Mouse (Mus musculus) embryo, embryonic 9.5 days (tissue): Measurements from ENCODE around the gene Cfap61.
"Not testable (repeated sequence)": the region's sequence is repeated elsewhere in the genome, so short reads cannot be mapped to it uniquely, and the experiment has no call there.

Experiments used
- DNase-seq: peaks from one replicate; pipeline ENCODE4 v3.0.0-alpha.2; 2017; ENCODE audit errors: extremely low spot score

Gene Cfap61

DNA sequence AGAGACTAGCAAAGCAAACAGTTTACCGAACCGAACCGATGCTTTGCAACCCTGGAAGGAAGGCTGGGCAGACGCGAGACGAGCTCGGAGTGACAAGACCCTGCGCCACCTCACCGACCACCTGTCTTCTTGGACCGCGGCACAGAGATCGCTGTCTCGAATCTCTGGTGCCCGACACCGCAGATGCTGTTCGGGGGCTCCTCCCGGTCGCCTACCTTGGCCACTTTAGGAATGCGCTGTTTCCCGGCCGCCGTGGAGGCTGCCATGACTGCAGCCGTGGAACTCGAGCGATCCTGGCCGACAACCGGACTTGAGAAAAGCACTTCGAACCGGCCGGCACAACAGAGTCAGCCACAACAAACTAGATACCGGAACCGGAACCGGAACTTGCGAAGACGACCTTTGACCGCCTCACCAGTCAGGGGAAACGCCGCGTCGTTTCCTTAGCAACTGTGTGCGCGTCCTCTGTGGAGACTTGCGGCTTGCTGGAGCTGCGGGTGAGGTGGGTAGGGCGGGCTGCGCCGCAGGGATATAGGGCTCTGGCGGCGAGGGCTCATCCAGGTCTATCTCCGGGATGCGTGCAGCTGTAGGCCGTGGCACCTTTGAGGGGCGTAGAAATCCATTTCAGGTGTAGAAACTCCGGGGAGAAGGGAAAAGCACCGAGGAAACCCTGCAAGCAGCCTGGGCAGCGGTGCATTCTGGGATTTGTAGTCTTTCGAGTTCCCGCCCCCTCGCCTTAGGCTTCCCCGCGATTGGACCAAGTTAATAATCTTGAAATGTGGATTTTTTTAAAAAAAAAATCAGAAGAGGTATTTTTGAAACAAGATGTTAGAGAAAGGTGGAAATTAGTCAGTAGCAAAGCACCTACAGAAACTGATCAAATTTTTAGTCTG is at the start of gene Cfap61, which contains the start of gene Crnkl1:
Cfap61 (plus strand) TSS at position 446 of the 893 bp plus-strand sequence.
Crnkl1 (minus strand) TSS at position 676 of the 893 bp plus-strand sequence.
- peak; percentile 93 for DNase-seq

- no peak for DNase-seq
Observed at GRCm38 (mm10) chr2:145884913-145885785, 49.4 kb upstream of the Cfap61 start.

DNA sequence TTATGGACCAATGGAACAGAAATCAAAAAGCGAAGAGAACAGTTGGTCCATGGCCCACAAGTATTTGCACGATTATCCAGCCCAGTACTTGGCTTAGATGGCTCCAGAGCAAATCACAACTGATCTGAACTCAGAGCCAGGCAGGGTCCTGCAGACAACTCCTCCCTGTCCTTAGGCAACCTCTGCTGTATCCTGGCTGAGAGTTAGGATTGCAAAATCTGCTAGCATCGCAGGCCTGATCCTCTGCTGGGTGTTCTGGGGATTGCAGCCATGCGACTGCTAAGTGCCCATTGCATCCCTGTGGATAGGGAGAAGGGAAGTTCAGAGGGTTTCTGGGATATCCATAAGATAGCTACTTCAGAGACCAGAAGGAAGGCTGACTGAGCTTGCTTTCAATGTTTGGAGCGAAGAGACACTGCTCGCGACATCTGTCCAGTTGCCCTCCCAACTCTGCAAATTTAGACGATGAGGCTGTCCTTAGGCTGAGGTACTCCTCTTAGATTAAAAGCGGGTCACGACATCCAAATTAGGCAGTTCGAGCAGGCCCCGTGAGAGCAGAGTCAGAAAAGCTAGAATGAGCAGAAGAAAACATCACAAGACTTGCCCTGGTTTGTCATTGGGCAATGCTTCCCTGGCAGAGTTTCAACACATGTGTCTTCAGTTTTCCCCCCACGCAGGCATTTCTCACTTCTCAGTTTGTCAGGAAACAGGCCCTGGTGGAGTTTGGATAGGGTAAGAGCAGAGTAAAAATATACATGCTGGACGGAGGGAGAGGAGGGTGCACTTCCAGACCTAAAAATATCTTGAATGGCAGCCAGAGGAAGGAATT is 46.4 kb upstream of the Cfap61 start:
- DNase-seq = no peak

GRCm38 (mm10) chr2:145888766-145889480 is 45.7 kb upstream of the Cfap61 start:
- DNase-seq = no peak

GRCm38 (mm10) chr2:145890571-145890970 is 44.0 kb upstream of the Cfap61 start:
- no peak for DNase-seq

GRCm38 (mm10) chr2:145893756-145894155 is 40.8 kb upstream of the Cfap61 start:
- DNase-seq = no peak

- no peak for DNase-seq
Observed at GRCm38 (mm10) chr2:145898106-145898505, 36.5 kb upstream of the Cfap61 start.

GRCm38 (mm10) chr2:145900318-145900717 is 34.3 kb upstream of the Cfap61 start:
- not testable (repeated sequence) for DNase-seq

- DNase-seq = no peak
Observed at GRCm38 (mm10) chr2:145901861-145902260, 32.7 kb upstream of the Cfap61 start, which contains the start of gene Naa20. TSS of gene Naa20 (plus strand) at chr2:145902099.

GRCm38 (mm10) chr2:145903061-145903901 is 31.3 kb upstream of the Cfap61 start:
- DNase-seq = peak; percentile 91

DNA sequence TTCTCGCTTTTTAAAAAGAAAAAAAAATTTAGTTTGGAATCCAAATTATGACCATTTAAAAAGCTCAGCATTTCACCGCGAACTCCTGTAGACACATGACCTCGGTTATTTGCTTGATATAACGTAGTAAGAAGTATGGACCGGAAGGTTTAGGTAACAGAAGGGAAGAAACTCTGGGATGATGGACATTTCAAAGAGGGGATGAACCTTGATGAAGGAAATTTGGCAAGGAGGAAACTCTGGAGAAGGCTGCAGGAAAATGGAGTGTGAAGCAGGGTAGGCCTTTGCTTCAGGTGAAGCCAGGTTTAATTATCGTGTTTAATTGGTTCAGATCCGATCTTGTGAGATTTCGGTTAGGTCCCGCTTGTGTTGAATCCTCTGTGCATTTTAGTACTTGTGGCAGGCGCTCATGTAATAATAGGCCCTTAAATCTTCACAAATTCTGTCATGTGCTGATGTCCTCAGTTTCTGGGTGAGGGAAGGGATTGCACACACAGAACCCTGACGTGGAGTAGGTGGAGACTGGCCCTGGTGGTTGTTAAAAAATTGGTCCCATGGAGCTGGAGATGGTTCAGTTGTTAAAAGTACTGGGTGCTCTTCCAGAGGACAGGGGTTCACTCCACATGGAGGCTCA is 30.5 kb upstream of the Cfap61 start:
- DNase-seq = no peak

DNA sequence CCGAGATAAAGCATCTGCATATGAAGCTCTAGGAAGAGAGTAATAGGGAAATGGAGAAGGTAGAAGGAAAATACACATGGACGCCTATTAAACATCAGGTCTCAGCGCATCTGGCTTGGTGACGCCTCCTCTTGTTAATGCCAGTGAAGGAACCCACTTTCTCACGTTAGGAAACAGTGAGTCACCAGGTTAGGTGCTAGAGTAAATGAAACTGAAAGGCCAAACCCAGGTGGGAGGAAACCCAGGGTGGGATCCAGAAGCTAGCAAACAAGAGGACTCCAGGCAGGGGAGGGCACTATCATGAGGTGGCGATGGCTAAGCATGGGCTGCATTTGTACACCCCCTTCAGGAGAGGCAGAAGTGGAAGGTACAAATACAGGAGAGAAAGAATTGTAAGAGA is 29.4 kb upstream of the Cfap61 start:
- no peak for DNase-seq

- not testable (repeated sequence) for DNase-seq
Observed at GRCm38 (mm10) chr2:145905884-145906283, 28.7 kb upstream of the Cfap61 start.

- no peak for DNase-seq
Observed at GRCm38 (mm10) chr2:145920941-145921650, 13.5 kb upstream of the Cfap61 start.

DNA sequence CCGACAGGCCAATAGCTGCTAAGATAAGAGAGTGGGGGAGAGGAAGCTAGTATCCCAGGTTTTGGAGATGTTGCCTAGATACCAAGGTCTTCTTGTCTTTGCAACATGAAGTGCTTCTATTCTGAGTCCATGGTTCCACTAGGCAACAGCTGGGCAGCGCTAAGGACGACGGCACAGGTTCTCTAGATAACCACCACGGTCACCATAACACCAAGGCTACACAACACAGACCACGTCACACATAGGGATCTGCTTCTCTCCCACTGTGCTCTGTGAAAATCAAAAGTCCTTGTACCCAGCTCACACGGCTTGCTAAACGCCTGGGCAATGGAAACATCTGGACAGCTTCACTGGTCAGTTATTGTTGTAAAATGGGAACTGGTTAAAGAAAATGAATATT is 2.4 kb downstream of the Cfap61 start:
- DNase-seq = no peak

DNA sequence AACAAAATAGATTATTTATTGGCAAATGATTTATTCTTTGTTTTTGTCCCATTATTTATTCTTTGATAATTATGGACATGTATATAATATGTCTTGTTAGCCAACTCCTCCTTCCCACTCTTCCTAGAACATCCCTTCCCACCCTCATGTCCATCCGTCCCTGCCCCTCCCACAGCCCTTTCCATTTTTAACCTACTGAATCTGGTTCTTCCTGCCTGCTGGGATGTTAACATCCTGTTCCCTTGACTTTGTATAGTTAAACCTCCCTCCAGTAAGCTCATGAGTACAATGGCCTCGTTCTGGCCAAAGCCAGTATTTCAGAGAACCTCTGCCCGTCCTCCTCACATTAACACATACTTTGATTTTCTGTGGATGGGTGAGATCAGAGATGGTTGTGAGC is 6.8 kb downstream of the Cfap61 start:
- no peak for DNase-seq

DNA sequence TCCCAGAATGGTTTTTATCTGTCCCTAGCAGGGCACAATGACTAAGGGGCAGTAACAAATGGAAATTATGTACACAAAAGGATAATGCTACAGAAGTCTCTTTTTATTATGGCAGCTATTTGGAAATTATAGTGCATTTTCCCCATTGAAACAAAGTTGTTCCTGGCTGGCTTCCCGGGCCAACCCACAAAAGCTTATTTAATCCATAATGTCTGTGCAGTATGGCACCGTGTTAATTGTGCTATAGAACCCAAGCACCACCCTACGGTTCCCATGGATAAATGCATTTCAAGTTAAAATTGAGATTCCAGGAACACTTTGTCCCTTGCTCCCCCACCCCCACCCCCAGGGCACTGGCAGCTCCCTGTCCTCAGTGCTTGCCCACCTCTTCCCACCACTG is 9.7 kb downstream of the Cfap61 start:
- DNase-seq = no peak

DNA sequence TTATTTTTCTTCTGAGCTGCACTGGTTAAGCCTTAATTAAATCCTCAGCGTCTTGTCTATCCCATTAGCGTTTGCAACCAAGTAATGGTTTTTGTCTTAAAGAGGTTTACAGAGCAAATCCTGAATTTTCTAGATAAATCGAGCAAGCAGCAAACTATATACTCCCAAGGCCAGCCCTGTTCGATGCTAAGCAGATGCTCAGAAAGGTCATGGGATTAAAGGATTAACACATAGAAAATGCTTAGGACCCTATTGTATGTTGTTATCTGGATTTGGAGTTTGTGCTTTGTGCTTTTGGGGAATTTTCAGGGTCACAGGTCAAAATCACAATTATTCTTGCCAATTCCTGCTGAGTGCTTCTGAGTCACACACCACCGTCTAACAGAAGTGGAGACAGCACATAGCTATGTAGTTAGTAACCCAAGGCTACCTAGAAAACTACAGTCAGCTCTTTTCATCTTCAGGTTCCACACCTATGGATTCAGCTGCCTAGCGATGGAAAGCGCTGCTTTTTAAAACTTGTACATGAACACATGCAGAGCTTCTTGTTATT is 13.9 kb downstream of the Cfap61 start:
- DNase-seq = no peak
